Mouse (Mus musculus) CD4-positive, CD25-positive, alpha-beta regulatory T cell, adult 4 months (primary cell): ENCODE measurements around the gene Dtx2. TPM values are rescaled to one million over a fixed set of nuclear protein-coding genes. Genes with fewer than 3 reads are reported as not detected.
A peak's percentile ranks its signal among the peaks of the same experiment; 100 is the strongest.

Experiments
- ATAC-seq: one replicate; pipeline ENCODE4 v1.8.0; 2017
- polyA plus RNA-seq, 2 experiments: library from polyadenylated mRNA; unstranded; fragments of 100-300 nt; shearing (Covaris generic); gene quantifications; one replicate each; pipeline ENCODE4 v1.2.1; 2017

Gene Dtx2
- polyA plus RNA-seq: 10 to 100 TPM in 1 of 2 experiments, 1 to 10 TPM in 1; 7.9 to 14.1 TPM

DNA sequence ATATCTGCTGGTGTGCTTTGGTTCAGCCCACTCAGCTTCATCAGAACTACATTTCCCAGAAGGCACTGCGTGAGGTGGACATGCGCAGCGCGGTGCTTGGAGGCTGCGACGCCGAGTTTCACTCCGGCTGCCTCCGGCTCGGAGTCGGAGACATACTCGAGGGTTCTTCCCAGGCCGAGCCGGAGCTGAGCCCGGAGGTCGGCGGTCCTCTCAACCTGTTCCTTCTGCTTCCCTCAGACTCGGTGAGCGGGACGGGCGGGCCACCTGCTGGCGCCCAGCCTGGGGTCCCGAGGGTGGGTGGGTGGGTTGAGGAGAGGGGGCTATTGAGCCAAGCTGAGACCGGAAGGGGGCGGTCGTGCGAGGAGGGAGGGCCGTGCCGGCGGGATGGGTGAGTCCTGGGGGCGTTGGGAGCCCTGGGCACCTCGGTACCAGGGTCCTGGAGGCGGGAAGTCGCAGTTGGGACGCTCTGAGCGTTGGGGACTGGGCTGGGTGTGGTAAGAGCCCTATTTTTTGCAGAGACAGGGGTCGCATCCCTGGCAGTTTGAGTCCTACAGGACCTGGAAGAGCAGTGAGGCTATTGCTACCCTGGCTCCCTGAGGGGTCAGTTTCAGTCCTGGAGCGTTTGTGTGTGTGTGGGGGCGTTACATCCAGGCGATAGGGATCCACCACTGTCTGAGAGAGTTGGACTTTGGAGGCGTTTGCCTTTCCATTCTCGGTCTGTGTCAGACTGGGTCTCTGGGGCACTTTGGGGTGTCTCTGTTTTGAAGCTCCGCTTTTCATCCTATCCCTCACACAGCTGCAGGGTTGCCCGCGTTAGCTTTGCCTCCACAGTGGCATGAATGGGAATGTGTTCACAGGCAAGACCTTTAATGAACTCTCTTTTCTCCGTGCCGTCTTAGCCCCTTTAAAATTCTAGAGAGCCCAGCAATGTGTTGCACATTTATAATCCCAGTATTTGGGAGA, at the start of gene Dtx2:
TSS of gene Dtx2 (plus strand) at position 76 of the 963 bp plus-strand sequence.
- ATAC-seq: peak; percentile 96

- ATAC-seq: no peak
Observed at GRCm38 (mm10) chr5:135945916-135946408, 48.6 kb upstream of the Dtx2 start.

- no peak for ATAC-seq
Observed at GRCm38 (mm10) chr5:135946621-135947020, 48.0 kb upstream of the Dtx2 start.

DNA sequence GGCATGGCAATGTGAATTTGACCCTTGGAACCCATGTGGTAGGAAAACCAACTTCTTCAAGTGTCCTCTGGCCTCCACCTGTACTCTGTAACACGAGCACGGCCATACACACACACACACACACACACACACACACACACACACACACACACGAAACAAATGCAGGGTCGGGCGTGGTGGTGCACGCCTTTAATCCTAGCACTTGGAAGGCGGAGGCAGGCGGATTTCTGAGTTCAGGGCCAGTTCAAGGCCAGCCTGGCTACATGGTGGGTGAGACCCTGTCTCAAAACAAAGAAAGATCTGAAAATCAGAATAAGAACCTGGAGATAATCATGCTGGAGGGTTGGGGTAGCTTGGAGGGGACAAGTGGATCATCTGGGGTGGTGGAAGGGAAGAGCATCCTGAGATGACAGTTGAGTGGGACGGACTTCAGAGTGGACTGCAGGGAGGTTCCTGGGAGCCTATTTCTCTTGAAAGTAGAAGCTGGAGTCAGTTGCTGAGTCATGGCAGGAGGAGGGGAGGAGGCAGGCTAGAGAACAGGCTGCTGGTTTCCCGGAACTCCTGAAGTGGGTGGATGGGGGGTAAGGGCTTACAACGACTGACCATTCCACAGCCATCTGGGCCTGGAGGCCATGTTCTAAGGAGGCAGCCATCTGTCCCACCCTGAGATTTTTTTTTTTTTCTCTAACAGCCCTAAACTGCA, 43.7 kb upstream of the Dtx2 start:
- ATAC-seq: no peak

- no peak for ATAC-seq
Observed at GRCm38 (mm10) chr5:135951660-135952059, 42.9 kb upstream of the Dtx2 start.

DNA sequence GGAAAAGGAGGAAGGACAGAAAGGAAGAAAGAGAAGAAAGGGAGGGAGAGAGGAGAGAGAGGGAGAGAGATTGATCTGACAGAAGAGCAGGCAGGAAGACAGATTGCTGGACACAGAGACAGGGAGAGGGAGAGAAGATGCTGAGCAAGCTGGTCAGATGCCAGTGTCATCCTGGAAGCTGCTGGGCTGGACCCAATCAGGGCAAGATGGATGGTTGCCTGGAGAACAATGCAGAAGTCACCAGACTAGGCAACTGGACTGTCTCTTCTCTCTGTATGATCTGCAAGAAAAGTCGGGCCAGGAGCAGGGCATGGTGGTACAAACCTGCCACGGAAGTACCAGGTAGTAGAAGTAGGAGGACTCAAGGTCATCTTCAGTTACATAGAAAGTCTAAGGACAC, 41.8 kb upstream of the Dtx2 start:
- ATAC-seq: no peak

- no peak for ATAC-seq
Observed at GRCm38 (mm10) chr5:135956300-135957206, 38.0 kb upstream of the Dtx2 start.

- ATAC-seq: peak; percentile 84
Observed at GRCm38 (mm10) chr5:135957207-135957974, 37.2 kb upstream of the Dtx2 start.

DNA sequence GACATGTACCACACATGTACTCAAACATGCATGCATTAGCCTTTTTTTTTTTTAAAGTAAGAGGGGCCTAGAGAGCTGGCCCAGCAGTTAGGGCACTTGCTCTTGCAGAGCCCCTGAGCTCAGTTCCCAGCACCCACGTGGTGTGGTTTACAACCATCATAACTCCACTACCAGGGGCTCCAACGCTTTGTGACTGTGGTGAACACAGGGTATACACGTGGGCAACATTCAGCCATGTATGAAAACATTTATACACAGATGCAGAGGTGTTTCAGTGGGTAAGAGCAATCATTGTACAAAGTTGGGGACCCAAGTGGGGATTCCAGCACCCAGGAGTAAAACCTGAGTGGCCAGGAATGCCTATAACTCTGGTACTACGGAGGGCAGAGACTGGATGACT, 36.2 kb upstream of the Dtx2 start:
- ATAC-seq: no peak

DNA sequence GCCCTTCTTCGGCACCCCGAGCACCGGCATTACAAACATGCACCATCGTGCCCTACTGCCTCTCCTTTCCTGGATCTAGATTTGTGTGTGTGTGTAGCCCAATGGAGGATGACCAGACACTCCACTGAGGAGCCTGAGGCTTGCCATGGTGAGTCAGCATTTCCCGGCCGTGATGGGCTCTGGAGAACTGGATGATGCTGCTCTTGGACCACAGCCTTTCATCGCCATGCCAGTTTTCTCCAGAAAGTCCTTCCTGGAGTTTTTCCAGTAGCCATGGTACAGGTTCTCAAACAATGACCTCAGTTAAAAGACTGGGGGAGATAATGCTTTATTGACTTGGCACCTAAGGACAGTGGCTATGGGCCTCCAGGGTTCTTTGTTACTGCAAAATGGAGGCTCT, 34.7 kb upstream of the Dtx2 start:
- ATAC-seq: no peak

- ATAC-seq: no peak
Observed at GRCm38 (mm10) chr5:135960909-135961635, 33.5 kb upstream of the Dtx2 start.

DNA sequence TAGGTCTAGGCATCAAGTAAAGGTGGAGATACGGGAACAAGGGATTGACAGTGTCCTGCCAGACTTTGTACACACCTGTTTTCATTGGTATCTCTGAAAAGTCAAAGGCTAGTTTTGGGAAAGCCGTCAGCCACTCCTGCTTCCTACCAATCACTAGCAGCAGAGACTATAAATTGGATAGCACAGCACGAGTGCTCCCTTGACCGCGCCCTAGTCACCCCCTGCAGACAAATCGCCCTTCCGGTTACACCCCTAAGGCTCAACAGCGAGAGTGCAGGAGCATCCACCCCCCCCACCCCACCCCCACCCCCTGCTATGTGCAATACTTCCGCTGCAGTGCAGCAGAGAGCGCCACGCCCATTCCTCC, 32.5 kb upstream of the Dtx2 start:
- no peak for ATAC-seq

DNA sequence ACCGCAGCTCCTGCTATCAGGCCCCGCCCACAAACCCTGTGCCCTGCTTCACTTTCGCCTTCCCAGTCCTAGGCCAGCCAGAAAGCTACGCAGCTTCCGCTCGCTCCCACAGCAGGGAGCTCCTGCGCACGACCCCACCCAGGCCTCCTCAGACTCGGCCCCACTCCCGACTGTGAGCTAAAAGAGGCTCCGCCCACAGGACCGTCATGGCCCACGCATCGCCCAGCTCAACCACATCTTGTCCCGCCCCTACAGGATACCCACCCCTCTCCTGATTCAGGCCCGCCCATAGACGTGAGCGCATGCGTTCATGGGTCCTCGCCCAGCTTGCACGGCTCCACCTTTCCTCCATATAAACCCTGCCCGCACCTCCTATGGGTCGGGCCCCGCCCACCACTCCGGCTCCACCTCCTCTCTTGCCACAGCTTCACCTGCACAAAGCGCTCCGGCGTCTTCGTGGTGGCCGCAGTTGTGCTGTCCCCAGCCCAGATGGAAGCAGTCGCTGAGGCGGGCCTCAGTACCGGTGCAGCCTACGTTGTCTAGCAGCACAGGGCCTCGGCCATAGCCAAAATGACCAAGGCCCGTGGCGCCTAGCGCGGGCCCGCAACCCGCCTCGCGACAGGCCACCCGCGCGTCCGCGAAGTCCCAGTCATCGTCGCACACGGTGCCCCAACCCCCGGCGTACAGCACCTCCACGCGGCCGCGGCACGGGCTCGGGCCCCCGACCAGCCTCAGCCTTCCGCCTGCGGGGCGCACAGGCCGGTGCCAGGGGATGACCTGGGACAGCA, 31.9 kb upstream of the Dtx2 start:
- ATAC-seq: peak; percentile 81

- no peak for ATAC-seq
Observed at GRCm38 (mm10) chr5:135963280-135963627, 31.3 kb upstream of the Dtx2 start.

- ATAC-seq: no peak
Observed at GRCm38 (mm10) chr5:135965501-135965930, 29.1 kb upstream of the Dtx2 start.

- no peak for ATAC-seq
Observed at GRCm38 (mm10) chr5:135966866-135967265, 27.7 kb upstream of the Dtx2 start.

- ATAC-seq: peak; percentile 47
Observed at GRCm38 (mm10) chr5:135968781-135969180, 25.8 kb upstream of the Dtx2 start.

DNA sequence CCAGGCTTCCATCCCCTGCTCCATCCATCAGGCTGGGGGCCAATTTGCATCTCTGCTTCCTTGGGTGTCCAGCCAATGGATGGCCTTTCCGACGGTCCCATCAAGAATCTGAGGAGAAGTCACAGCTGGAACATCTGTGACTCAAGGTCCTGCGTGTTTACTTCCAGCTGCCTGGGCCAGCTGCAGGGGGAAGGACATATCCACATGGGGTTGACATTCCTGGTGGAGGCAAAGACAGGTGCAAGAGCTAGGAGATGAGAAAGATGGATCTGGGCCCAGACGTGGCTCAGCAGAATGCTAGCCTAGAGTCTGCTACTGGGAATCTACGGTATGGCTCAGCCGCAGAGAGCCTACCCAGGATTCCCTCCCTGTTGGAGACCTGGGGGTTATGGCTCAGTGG, 24.4 kb upstream of the Dtx2 start:
- ATAC-seq: no peak

- no peak for ATAC-seq
Observed at GRCm38 (mm10) chr5:135971876-135972275, 22.7 kb upstream of the Dtx2 start.

DNA sequence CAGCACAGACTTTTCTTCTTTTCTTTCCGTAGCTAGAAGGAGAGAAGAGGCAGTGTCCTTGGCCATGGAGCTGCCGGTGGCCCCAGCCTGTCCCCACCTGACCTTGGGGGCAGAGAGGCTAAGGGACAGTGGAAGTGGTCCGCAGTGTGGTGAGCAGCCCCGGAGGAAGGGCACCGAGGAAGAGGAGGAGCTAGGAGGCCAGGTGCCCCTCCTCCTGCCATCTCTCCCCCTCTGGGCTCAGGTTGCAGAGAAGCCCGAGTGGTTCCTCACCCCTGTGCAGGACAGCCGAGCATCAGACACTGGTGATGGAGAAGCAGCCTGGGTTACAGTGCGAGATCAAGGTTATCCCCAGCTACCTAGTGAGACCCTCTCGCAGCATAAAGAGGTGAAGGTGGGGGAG, 20.2 kb upstream of the Dtx2 start, which contains the start of gene Ssc4d:
TSS of gene Ssc4d (minus strand) at position 167 of the 400 bp plus-strand sequence.
- ATAC-seq: no peak
